Mouse (Mus musculus) mouse embryonic stem cell (cell line): ENCODE data around the gene Pdk1.
"Not testable (repeated sequence)": the region's sequence is repeated elsewhere in the genome, so short reads cannot be mapped to it uniquely, and the experiment has no call there.

Experiments used
- in situ Hi-C, 2 experiments: fragments of 300-500 bp; cut with MboI; formaldehyde crosslinking; loops; 1 replicate in 1 of 2; 3 replicates in 1 of 2; pipeline ENCODE4 v1.14.3; 2019 to 2020; ENCODE audit warnings: low sequenced_read_pairs in 2 of 2, low pct_unique_long_range_greater_than_20kb in 1 of 2, mixed read lengths in 1 of 2; ENCODE audit not compliant: unreplicated experiment in 1 of 2

The Pdk1 gene

DNA sequence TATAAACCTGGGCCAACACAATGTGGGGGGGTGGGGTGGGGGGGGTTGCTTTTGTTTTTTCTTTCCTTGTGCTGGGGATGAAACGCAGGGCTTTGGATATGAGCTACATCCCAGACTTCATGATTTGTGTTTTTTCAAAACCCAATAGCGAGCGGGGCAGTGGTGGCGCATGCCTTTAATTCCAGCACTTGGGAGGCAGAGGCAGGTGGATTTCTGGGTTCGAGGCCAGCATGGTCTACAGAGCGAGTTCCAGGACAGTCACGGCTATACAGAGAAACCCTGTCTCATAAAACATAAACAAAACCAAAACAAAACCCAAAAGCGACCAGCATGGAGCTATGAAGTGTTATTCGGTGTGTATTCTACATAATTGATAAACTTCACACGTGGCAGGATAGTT is 883 bp upstream of the Pdk1 start:
- in situ Hi-C loops, result no loop called here

DNA sequence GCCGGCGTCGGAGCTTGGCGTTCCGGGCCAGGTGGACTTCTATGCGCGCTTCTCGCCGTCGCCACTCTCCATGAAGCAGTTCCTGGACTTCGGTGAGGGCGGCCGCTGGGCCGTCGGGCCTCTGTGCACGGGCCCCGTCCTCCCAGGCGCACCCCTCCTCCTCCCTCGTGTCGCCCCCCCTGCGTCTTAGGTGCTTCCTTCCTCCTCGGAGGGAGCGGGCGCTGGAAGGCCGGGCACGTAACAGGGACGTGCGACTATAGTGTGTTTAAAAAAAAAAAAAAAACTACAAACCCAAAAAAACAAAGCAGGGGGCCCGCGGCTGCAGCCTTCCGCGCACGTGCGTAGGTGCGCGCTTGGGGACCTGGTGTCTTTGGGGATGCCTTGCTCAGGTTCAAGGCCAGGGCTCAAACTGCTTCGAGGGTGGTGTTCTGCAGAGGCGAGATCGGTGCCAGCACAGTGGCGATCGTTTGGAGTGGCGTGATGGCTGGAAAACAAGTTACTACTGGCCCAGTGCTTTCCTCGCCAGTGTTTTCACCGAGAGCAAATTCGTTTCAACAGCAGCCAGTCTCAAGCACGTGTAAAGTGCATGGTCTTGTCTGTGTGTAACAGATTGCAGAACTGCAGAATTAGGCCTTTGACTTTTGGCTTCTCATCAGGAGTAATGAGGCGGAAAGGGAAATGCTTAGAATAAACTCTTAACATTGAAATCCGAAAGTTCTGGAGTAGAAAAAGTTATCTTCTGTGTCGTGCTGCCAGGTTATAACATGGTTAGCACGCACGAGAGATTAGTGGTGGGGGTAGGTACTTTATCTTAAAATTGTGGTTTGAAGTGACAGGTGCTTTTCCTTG is 674 bp downstream of the Pdk1 start:
- in situ Hi-C loops, result no loop called here

DNA sequence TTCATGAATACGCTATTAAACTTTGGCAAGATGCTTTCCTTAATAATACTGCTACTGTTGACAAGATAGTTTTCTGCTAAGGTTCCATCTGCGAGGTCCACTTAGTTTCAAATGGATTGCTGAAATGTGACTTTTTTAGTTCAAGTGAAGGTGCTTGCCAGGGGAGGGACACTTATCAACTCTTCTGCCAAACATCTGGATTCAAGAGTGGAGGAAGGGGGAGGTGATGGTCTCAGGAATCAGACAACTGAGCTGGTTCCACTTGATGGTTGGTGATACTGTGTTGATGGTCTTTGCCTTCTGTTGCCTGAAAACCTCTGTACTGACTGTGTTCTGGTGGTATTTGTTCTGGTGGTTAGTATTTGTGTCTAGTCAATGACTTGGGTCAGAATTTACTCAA is 1.4 kb downstream of the Pdk1 start:
- in situ Hi-C loops, result no loop called here

DNA sequence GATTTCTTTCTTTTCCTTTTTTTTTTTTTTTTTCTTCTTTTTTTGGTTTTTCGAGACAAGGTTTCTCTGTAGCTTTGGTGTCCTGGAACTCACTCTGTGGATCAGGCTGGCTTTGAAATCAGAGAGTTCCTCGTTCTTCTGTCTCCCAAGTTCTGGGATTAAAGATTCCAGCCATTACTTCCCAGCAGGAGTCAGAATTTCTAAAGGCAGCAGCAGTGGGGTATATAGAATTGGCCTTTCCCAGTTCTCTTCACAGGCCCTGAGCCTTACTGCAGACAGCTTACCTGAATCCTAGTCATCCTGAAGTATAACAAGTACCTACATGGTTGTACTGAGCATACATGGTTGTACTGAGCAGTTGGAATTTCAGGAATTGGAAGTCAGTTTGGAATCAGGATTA is 1.8 kb downstream of the Pdk1 start:
- in situ Hi-C loops, result no loop called here

DNA sequence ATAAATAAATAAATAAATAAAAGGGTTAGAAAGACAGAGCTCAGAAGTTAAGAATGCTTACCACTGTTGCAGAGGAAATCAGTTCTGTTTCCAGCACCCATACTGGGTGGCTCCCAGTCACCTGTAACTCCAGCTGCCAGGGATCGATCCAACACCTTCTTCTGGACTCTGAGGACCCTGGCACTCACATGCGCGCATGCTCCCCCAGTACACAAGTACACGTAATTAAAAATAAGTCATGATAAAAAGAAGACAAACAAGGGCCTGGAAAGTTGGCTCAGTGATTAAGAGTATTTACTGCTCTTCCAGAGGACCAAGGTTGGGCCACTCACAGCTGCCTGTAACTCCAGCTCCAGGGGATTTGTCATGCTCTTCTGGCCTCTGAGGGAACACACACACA is 4.8 kb downstream of the Pdk1 start:
- in situ Hi-C loops, result no loop called here

DNA sequence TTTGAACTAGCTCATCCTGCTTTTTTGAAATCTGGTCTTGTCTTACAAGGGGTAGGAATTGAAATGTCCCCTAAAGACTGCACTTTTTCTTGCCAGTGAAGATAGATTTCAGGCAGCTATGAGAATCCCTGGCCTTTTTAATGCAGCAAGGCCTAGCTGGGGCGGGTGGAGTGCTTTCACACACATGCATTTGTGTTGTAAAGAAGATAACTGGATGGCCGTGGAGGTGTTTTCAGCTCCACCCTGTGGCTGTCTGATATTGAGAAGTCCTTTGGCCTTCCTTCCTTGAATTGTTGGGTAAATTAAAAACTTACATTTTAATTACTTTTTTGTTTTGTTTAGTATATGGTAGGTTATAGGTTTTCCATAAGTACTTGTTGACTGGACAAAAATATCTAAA is 5.4 kb downstream of the Pdk1 start:
- in situ Hi-C loops, result no loop called here

DNA sequence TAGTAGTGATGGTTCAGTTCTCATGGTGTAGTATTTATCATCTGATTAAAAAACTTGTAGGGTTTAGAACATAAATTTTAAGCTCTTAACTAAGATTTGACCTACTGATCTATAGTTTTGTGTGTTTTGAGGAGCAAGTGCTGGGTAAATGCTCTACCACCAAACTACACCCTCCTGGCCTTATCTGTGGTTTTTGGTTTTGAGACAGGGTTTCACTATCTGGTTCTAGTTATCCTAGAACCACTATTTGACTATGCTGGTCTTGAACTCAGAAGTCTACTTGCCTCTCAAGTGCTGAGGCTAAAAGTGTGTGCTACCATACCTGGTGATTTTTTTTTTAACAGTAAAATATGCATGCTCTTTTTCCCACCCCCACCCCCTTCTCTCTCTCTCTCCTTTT is 5.9 kb downstream of the Pdk1 start:
- in situ Hi-C loops, result no loop called here

DNA sequence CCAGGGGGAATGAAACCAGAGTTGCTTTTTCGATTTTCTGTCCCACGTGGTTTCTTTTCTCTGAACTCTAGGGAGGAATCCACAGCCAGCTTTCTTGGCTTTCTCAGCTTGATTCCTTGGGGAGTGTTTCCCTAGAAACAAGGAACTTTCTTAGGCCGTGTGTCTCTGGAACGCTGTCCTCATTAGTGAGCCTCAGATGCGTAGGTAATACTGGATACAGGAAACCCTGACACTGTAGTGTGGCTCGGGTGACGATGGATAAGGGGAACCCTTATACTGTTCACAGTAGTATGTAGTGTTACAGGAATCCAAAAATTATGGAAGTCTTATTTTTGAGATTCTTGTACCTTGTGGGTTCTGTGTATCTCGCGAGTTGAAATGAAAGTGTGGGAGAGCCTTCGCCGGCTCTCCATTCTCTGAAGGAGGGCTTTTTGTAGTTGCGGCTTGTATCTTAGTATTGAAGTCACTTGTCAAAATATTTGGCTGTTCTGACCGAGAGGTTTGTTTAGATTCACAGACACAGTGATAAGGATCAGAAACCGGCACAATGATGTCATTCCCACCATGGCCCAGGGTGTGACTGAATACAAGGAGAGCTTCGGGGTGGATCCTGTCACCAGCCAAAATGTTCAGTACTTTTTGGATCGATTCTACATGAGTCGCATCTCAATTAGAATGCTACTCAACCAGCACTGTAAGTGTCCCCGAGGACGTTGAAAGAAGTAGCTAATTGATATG is 10.1 kb downstream of the Pdk1 start:
- in situ Hi-C loops, result no loop called here

DNA sequence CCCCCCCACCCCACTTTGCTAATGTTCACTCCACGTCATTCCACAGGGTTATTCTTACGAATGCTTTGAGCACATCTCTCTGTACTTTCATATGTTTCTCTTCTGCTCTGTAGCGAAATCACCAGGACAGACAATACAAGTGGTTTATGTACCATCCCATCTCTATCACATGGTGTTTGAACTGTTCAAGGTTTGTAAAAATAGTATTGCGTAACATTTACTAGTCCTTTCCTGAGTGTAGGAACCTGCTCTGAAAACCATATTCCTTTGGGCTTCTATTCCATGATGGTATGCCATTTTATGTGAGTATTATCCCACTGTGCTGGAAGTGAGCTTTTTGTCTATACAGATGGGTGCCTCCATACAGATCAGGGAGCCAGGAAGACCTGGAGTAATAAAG is 14.2 kb downstream of the Pdk1 start:
- in situ Hi-C loops, result no loop called here

DNA sequence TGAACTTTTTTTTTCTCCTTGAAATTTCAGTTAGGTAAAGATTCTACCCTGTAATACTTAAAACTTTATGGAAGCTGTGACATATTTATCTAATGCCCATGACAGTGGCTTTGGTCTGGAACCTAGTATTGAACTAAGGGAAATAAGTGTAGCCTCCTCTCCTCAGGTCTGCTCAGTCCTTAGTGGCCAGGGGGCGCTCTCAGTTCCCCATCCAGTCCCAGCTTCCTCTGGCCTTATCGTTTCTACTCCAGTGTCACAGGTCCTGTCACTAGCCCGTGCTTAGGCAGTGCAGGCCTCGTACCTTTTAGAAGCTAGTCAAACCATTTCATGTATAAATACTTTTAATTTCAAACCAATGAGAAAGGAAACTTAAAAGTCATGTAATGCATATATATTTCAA is 15.4 kb downstream of the Pdk1 start:
- in situ Hi-C loops, result no loop called here

DNA sequence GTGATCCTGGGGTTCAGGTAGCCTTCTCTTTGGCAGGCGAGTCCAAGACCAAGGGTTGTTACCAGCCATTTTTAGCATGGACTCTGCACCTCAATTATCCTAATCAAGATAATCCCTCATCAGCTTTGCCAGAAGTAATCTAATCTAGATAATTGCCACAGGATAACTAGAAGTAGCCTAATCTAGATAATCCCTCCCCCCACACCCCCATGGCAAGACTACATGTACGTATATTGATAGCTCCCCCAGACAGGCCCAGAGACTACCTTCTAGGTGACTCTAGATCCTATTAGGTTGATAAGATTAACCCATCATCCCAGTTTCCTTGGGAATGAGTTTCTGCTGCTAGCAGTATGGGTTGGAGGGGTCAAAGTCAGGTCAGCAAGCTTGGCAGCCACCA is 18.5 kb downstream of the Pdk1 start:
- in situ Hi-C loops, result no loop called here

DNA sequence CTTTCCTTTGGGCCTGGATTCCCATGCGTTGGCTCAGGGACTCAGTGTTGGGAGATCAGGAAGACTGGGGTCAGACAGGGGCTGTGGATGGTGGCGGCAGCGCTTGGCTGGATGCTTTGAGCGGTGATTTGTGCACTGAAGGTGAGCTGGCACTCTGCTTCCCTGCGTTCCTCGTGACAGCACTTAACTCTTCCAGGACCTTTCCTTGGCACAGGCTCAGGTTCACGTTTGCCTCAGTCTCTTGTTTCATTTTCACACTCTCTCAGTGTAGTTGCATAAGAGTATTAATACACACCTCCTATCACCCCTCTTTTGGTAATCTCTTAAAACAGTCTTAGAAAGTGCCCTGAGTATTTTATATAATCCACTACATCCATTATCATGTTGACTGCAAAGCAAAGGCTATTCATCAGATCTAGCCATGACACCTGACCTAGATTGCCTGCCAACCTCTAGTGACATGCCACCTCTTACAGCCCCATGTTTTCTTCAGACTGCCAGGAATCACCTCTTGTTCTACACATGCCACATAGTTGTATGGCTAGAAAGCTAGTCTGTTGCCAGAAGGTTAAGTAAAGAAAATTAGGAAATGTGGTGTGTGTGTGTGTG is 19.8 kb downstream of the Pdk1 start:
- in situ Hi-C loops, result no loop called here

DNA sequence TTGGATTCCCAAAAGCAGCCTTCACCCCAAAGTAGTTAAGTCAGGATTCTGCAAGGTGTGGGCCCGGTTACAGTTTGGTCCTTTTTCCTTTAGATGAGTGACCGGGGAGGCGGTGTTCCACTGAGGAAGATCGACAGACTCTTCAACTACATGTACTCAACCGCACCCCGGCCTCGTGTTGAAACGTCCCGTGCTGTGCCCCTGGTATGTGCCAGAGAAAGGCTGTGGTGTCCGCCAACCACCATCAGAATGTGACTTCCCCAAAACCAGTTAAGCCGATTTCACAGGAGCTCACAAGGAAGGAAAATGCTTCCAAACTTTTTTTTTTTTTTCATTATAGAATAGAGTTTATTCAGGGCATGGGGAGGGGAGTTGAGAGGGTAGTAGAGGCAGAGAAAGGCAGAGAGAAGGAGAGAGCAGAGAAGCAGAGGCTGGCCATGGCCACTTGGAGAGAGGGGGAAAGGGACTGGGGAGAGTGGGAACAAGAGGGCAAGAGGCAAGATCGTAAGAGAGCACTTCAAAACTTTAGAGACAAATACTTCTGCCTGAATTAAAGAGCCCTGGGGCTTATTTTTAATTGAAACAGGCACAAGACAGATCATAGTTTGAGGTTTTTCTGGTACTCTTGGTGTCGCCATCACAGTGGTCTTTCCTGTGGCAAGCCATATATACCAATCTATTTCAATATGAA is 22.7 kb downstream of the Pdk1 start:
- in situ Hi-C loops, result no loop called here

DNA sequence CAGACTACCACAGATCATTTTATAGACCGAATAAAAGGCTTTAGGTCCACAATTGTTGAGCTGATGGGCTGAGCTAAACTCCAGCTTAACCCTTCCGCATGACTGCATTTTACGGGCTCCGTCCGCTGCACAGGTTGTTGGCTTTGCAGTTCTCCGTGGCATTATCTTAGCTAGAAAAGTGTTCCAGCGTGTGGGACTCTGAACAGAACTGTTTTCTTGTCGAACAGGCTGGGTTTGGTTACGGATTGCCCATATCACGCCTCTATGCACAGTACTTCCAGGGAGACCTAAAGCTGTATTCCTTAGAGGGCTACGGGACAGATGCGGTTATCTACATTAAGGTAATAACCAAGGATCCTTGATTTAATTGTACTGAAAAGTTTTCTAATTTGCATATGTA is 24.4 kb downstream of the Pdk1 start:
- in situ Hi-C loops, result no loop called here

DNA sequence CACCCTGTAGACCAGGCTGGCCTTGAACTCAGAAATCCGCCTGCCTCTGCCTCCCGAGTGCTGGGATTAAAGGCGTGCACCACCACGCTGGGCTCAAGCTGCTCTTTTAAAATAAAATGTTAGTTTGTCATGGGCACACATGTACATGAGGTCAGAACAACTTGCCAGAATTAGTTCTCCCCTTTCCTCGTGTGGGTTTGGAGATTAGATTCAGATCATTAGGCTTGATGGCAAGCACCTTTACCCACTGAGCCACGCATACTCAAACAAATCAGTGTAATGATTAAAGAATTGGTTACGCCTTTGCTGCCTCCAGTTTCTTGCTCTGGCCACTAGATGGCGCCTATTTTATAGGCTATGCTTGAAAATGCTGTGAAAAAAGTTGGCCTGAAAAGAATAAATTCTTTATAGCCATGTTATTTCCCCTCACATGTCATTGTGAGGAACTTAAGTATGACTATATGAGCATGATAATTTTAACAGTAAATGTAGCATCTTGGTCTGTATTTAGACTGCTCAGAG is 25.4 kb downstream of the Pdk1 start:
- in situ Hi-C loops, result no loop called here

DNA sequence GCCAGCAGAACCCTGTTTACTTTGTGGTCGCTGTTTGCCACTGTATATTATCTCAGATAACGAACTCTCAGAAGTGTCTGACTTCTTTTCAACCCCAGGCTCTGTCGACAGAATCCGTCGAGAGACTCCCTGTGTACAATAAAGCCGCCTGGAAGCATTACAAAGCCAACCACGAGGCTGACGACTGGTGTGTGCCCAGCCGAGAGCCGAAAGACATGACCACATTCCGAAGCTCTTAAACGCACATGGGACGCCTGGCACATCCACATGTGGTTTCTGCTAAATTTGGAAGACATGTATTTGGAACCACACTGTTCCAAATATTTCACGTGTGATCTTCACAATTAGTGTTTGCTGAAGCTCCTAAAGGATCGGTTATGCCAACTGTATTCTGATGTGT is 26.9 kb downstream of the Pdk1 start:
- in situ Hi-C loops, result no loop called here

DNA sequence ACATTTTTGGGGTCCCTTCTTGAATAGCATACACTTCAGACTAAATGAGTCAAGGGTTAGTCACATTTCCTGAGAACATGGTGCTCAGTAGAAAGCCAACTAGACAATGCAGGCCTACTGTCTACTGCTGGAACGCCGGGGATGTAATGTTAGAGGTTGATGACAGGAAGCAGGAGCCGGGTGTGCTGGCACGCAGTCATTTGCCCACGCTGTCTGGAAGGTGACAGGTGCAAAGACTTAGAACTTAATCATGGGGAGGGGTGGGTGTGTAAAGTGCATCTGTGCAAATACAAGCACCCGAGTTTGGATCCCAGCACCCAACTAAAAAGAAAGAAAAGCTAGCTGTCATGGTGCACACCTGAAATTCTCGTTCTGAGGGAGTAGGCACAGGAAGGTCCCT is 32.1 kb downstream of the Pdk1 start:
- in situ Hi-C loops, result no loop called here

DNA sequence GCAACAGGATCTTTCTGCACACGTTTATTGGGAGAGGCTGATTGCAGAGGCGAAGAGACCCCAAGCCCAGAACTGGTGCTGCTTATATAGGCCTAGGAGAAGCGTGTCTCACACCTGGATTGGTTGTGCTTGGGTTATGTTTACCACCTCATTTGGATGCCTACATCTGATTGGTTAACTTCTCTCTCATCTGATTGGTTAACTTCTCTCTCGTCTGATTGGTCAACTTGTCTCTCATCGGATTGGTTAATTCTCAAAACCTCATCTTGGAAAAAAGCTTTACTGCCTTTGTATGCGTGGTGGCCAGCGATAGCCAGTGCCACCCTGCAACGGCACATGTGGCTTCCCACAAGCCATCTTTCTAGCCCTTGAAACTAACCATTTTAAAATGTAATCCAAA is 33.3 kb downstream of the Pdk1 start:
- in situ Hi-C loops, result not testable (repeated sequence)

DNA sequence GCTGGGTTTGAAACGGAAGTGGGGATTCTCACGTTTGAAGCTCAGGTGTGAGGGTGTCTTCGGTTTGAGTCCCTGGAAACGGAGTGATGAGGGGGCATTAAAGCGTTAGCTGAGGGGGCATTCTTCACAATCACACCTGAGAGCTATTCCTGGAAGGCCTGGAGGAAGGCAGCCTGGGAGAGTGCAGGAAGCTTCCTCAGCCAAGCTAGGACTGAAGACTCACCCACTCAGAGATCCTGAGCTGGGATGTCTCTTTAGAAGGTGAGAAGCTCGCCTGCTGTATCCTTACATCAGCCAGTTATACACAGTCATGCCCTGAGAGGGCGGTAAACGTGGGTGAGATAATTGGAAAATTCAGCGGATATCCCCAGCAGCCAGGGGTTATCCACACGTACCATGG is 40.9 kb downstream of the Pdk1 start:
- in situ Hi-C loops, result no loop called here
